Mouse (Mus musculus): ENCODE measurements around the gene Glp2r. TPM values are rescaled to one million over a fixed set of nuclear protein-coding genes. Genes with fewer than 3 reads are reported as not detected.

Gene Glp2r
- polyA plus RNA-seq, 1 experiment: not detected

DNA sequence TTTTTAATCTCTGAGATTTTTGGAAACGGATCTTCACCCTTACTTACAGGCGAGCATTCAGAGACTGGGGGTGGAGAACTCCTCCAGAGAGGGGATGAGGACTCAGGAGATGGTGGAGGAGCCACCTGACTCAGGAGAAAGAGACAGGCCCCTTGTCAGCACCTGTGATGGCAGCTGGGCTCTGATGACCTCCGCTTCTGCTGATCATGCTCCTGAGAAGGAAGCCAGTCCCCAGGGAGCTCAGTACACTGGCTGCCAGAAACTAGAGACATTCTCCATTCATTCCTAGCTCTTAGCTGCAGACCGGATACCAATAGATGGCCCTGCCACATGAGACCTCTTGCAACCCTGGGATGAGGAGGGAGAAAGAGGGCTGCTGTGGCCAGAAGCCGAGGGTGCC lies 128.1 kb downstream of the Glp2r start:
- Histone ChIP-seq H3ac (ENCODE audit: control insufficient read depth, insufficient read length) (no peak overlapping the region), H3K79me2 (ENCODE audit: control insufficient read depth, insufficient read depth) (no peaks in the 10 kb centered on the region), H3K36me3 (ENCODE audit: control insufficient read depth, insufficient read depth) (no peaks in the 10 kb centered on the region), H3K4me2 (ENCODE audit: low read depth) (no peak overlapping the region), H3K27me3 (ENCODE audit: control insufficient read depth, insufficient read depth, insufficient read length) (no peaks in the 10 kb centered on the region), H3K4me3 (no peak overlapping the region)
- no peak for TF ChIP-seq POLR2A (IDR thresholded peaks at IDR 0.05; ENCODE audit: insufficient read length, low read depth)
- TF ChIP-seq SRF (IDR thresholded peaks at IDR 0.05; ENCODE audit: control insufficient read depth, insufficient read length, low read depth): no peak

- H3K36me3 ChIP-seq (ENCODE audit: control insufficient read depth, insufficient read depth): no peaks in the 10 kb centered on the region
- H3ac ChIP-seq (ENCODE audit: control insufficient read depth, insufficient read length): no peak overlapping the region
- no peak overlapping the region for H3K4me3 ChIP-seq
- no peak overlapping the region for H3K4me2 ChIP-seq (ENCODE audit: low read depth)
- no peak for TF ChIP-seq E2F4 (IDR thresholded peaks at IDR 0.05; ENCODE audit: insufficient read depth)
- no peak for TF ChIP-seq POLR2A (IDR thresholded peaks at IDR 0.05; ENCODE audit: insufficient read length, low read depth)
- no peak for TF ChIP-seq CEBPB (IDR thresholded peaks at IDR 0.05; ENCODE audit: insufficient read depth, poor library complexity, severe bottlenecking)
- TF ChIP-seq MAX (IDR thresholded peaks at IDR 0.05; ENCODE audit: low read depth): no peak
- TF ChIP-seq REST (IDR thresholded peaks at IDR 0.05; ENCODE audit: insufficient read depth, insufficient read length): no peak
- no peak for TF ChIP-seq MYOG (IDR thresholded peaks at IDR 0.05; ENCODE audit: control insufficient read depth in 1 of 3, insufficient read depth in 1 of 3, insufficient read length in 2 of 3, low read depth in 2 of 3)
- TF ChIP-seq TCF3 (IDR thresholded peaks at IDR 0.05; ENCODE audit: insufficient read length, low read depth): no peak
- TF ChIP-seq USF1 (IDR thresholded peaks at IDR 0.05; ENCODE audit: low read depth): no peak
- no peak for TF ChIP-seq POLR2AphosphoS2 (IDR thresholded peaks at IDR 0.05; ENCODE audit: insufficient read length, low read depth)
- no peak for TF ChIP-seq TCF12 (IDR thresholded peaks at IDR 0.05; ENCODE audit: insufficient read depth, poor library complexity, severe bottlenecking)
- no peak for TF ChIP-seq SRF (IDR thresholded peaks at IDR 0.05; ENCODE audit: control insufficient read depth, insufficient read length, low read depth)
- no peak for TF ChIP-seq MYOD1 (IDR thresholded peaks at IDR 0.05; ENCODE audit: control insufficient read depth in 1 of 3, insufficient read length in 2 of 3, low read depth in 2 of 3)
- no peaks in the 10 kb centered on the region for H3K27me3 ChIP-seq (ENCODE audit: control insufficient read depth, insufficient read depth, insufficient read length)
- H3K79me2 ChIP-seq (ENCODE audit: control insufficient read depth, insufficient read depth): no peaks in the 10 kb centered on the region
These were observed 128.5 kb downstream of the Glp2r start for GRCm38 (mm10) chr11:67642421-67642820.

DNA sequence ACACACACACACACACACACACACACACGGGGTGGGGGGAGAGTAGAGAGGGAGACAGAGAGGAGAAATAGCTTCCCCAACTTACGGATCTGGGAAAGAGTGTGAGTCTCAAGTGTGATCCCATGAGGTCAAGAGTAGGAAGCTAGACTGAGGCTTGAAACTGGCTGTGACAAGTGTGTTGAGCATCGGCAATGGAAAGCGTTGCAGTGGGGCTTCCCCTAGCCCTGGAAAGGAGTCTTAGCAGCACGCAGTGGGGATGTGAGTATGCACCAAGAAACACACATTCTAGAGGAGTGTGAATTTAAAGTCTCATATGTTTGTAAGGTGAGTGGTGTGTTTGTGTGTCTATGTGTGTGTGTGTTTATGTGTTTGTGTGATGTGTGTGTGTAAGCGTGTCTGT lies 130.7 kb downstream of the Glp2r start:
- Histone ChIP-seq H3K4me2 (ENCODE audit: low read depth) (no peak overlapping the region), H3K4me3 (no peak overlapping the region), H3ac (ENCODE audit: control insufficient read depth, insufficient read length) (no peak overlapping the region), H3K79me2 (ENCODE audit: control insufficient read depth, insufficient read depth) (no peaks in the 10 kb centered on the region), H3K36me3 (ENCODE audit: control insufficient read depth, insufficient read depth) (no peaks in the 10 kb centered on the region), H3K27me3 (ENCODE audit: control insufficient read depth, insufficient read depth, insufficient read length) (no peaks in the 10 kb centered on the region)
- TF ChIP-seq TCF12 (IDR thresholded peaks at IDR 0.05; ENCODE audit: insufficient read depth, poor library complexity, severe bottlenecking): no peak
- no peak for TF ChIP-seq POLR2AphosphoS2 (IDR thresholded peaks at IDR 0.05; ENCODE audit: insufficient read length, low read depth)
- no peak for TF ChIP-seq MYOG (IDR thresholded peaks at IDR 0.05; ENCODE audit: control insufficient read depth in 1 of 3, insufficient read depth in 1 of 3, insufficient read length in 2 of 3, low read depth in 2 of 3)
- no peak for TF ChIP-seq E2F4 (IDR thresholded peaks at IDR 0.05; ENCODE audit: insufficient read depth)
- no peak for TF ChIP-seq REST (IDR thresholded peaks at IDR 0.05; ENCODE audit: insufficient read depth, insufficient read length)
- TF ChIP-seq MYOD1 (IDR thresholded peaks at IDR 0.05; ENCODE audit: control insufficient read depth in 1 of 3, insufficient read length in 2 of 3, low read depth in 2 of 3): no peak
- TF ChIP-seq USF1 (IDR thresholded peaks at IDR 0.05; ENCODE audit: low read depth): no peak
- TF ChIP-seq CEBPB (IDR thresholded peaks at IDR 0.05; ENCODE audit: insufficient read depth, poor library complexity, severe bottlenecking): no peak
- TF ChIP-seq POLR2A (IDR thresholded peaks at IDR 0.05; ENCODE audit: insufficient read length, low read depth): no peak
- no peak for TF ChIP-seq TCF3 (IDR thresholded peaks at IDR 0.05; ENCODE audit: insufficient read length, low read depth)
- TF ChIP-seq SRF (IDR thresholded peaks at IDR 0.05; ENCODE audit: control insufficient read depth, insufficient read length, low read depth): no peak
- TF ChIP-seq MAX (IDR thresholded peaks at IDR 0.05; ENCODE audit: low read depth): no peak

DNA sequence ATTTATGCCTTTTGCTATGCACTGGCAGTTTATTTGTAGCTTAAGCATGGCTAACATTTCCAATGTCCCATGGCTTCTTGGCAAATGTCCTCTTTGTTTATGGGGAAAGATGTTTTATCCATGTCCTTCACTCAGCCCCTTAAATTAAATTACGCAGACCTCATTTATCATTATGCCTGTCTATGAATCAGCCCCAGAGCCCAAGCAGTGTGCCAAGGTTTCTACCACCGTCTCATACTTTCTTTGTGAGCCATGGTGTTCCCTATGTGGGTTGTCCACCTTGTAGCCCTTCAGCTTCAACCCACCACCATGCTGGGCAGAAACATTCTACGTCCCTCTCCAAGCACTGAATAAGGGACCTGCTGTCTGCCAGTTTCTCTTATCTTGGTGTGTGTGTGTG lies 132.6 kb downstream of the Glp2r start:
- TF ChIP-seq MAX (IDR thresholded peaks at IDR 0.05; ENCODE audit: low read depth) (no peak), POLR2AphosphoS2 (IDR thresholded peaks at IDR 0.05; ENCODE audit: insufficient read length, low read depth) (no peak), TCF3 (IDR thresholded peaks at IDR 0.05; ENCODE audit: insufficient read length, low read depth) (no peak), E2F4 (IDR thresholded peaks at IDR 0.05; ENCODE audit: insufficient read depth) (no peak), REST (IDR thresholded peaks at IDR 0.05; ENCODE audit: insufficient read depth, insufficient read length) (no peak), POLR2A (IDR thresholded peaks at IDR 0.05; ENCODE audit: insufficient read length, low read depth) (no peak), MYOG (IDR thresholded peaks at IDR 0.05; ENCODE audit: control insufficient read depth in 1 of 3, insufficient read depth in 1 of 3, insufficient read length in 2 of 3, low read depth in 2 of 3) (no peak), TCF12 (IDR thresholded peaks at IDR 0.05; ENCODE audit: insufficient read depth, poor library complexity, severe bottlenecking) (no peak), MYOD1 (IDR thresholded peaks at IDR 0.05; ENCODE audit: control insufficient read depth in 1 of 3, insufficient read length in 2 of 3, low read depth in 2 of 3) (no peak), USF1 (IDR thresholded peaks at IDR 0.05; ENCODE audit: low read depth) (no peak), CEBPB (IDR thresholded peaks at IDR 0.05; ENCODE audit: insufficient read depth, poor library complexity, severe bottlenecking) (no peak), SRF (IDR thresholded peaks at IDR 0.05; ENCODE audit: control insufficient read depth, insufficient read length, low read depth) (no peak)
- no peak overlapping the region for H3K4me3 ChIP-seq
- H3ac ChIP-seq (ENCODE audit: control insufficient read depth, insufficient read length): no peak overlapping the region
- H3K27me3 ChIP-seq (ENCODE audit: control insufficient read depth, insufficient read depth, insufficient read length): no peaks in the 10 kb centered on the region
- H3K79me2 ChIP-seq (ENCODE audit: control insufficient read depth, insufficient read depth): no peaks in the 10 kb centered on the region
- no peak overlapping the region for H3K4me2 ChIP-seq (ENCODE audit: low read depth)
- no peaks in the 10 kb centered on the region for H3K36me3 ChIP-seq (ENCODE audit: control insufficient read depth, insufficient read depth)
